Mouse (Mus musculus): ENCODE data around the gene Bves. TPM values are rescaled to one million over a fixed set of nuclear protein-coding genes. Genes with fewer than 3 reads are reported as not detected.

The Bves gene
- polyA plus RNA-seq, 1 experiment = 0.70 TPM

DNA sequence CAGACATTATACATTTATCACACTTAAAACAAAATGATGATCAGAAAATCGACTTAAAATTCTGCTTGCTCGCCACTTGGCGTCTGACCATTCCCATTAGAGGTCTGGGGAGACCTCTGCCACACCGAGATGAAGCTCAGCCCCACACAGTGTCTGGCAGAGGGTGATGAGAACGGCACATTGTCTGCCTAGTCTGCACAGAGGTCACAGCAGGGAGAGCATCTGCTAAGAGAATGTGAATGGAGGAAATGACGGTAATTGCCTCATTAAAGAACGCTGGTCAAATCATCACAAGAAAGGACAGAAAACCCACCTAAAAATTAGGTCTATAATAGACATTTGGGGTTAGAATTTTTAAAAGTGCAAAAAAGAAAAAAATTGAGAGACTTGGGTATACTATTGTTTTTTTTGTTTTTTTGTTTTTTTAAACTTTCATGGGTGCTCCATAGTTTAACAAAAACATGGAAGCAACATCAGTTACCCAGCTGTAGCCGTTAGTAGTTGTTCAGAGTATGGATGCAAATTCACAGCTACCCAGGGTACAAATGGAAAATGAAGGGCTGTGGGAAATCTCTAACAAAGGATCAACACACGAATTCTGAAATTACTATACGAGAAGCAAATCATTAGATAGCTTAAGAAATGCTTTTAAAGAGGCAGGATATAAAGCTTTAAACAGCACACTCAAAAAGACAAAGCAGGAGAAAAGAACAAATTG lies 75.2 kb downstream of the Bves start:
- no peak for TF ChIP-seq POLR2A (IDR thresholded peaks at IDR 0.05; ENCODE audit: control insufficient read depth, extremely low read depth, insufficient read depth, low read length, poor library complexity)
- TF ChIP-seq CTCF (IDR thresholded peaks at IDR 0.05; ENCODE audit: borderline replicate concordance, control insufficient read depth, extremely low read depth, insufficient read depth, low read length, poor library complexity) = no peak
- H3K27me3 ChIP-seq (ENCODE audit: control insufficient read depth, insufficient read depth, low read length) = no peaks in the 10 kb centered on the region
- no peak overlapping the region for H3K4me3 ChIP-seq (ENCODE audit: control insufficient read depth, insufficient read depth, low read length)
- WGBS = 89% methylated on average over 10 of the region's 10 CpGs
- H3K27ac ChIP-seq (ENCODE audit: control insufficient read depth, insufficient read depth, low read length) = no peak overlapping the region
- H3K4me1 ChIP-seq (replicated peaks; ENCODE audit: control insufficient read depth, insufficient read depth, low read length) = no peaks in the 10 kb centered on the region
- H3K36me3 ChIP-seq (ENCODE audit: control insufficient read depth, insufficient read depth, low read length) = no peaks in the 10 kb centered on the region
- no peak for DNase-seq

DNA sequence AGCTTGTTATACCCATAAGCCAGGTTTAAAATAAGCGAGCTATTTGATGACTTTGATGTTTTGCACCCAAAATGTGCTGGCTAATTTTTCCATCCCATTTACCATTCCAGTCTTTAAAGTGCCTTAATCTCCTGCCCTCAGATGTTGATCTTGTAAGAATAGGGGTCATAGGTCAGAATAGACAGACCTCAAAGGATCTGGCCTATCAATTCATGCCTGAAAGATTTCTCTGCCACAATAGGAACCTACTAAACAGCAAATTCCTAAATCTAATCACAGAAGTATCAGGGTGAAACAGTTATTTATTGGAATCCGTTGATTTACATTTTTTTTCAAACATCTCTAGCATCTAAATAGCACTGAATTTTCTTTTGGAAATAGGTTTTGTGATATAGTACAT lies 76.2 kb downstream of the Bves start:
- Histone ChIP-seq H3K27me3 (ENCODE audit: control insufficient read depth, insufficient read depth, low read length) (no peaks in the 10 kb centered on the region), H3K27ac (ENCODE audit: control insufficient read depth, insufficient read depth, low read length) (no peak overlapping the region), H3K4me1 (replicated peaks; ENCODE audit: control insufficient read depth, insufficient read depth, low read length) (no peaks in the 10 kb centered on the region), H3K36me3 (ENCODE audit: control insufficient read depth, insufficient read depth, low read length) (no peaks in the 10 kb centered on the region), H3K4me3 (ENCODE audit: control insufficient read depth, insufficient read depth, low read length) (no peak overlapping the region)
- no peak for TF ChIP-seq POLR2A (IDR thresholded peaks at IDR 0.05; ENCODE audit: control insufficient read depth, extremely low read depth, insufficient read depth, low read length, poor library complexity)
- TF ChIP-seq CTCF (IDR thresholded peaks at IDR 0.05; ENCODE audit: borderline replicate concordance, control insufficient read depth, extremely low read depth, insufficient read depth, low read length, poor library complexity) = no peak
- DNase-seq = no peak
- WGBS = 98% methylated on average over 2 of the region's 2 CpGs

DNA sequence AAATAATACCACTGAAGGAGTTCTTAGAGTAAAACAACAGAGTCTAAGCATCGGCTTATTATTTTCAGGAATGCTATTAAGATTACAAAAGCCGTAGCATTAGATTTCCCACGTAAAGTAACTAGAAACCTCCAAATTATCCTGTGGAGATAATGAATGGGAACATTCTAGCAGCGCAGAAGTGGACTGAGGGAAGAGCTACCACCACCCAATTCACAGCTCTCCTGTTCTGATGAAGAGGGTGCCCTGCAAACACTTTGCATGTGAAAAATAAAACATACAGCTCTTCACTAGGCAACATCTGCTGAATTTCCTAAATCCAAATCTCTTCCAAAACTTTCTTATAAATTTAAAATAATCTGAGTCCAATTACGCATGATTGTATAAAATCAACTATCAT lies 76.6 kb downstream of the Bves start:
- DNase-seq = no peak
- H3K4me1 ChIP-seq (replicated peaks; ENCODE audit: control insufficient read depth, insufficient read depth, low read length) = no peaks in the 10 kb centered on the region
- no peak overlapping the region for H3K4me3 ChIP-seq (ENCODE audit: control insufficient read depth, insufficient read depth, low read length)
- TF ChIP-seq CTCF (IDR thresholded peaks at IDR 0.05; ENCODE audit: borderline replicate concordance, control insufficient read depth, extremely low read depth, insufficient read depth, low read length, poor library complexity) (no peak), POLR2A (IDR thresholded peaks at IDR 0.05; ENCODE audit: control insufficient read depth, extremely low read depth, insufficient read depth, low read length, poor library complexity) (no peak)
- no peak overlapping the region for H3K27ac ChIP-seq (ENCODE audit: control insufficient read depth, insufficient read depth, low read length)
- H3K27me3 ChIP-seq (ENCODE audit: control insufficient read depth, insufficient read depth, low read length) = no peaks in the 10 kb centered on the region
- WGBS = 89% methylated on average over 5 of the region's 5 CpGs
- no peaks in the 10 kb centered on the region for H3K36me3 ChIP-seq (ENCODE audit: control insufficient read depth, insufficient read depth, low read length)

Other genes with a start within 250 kb of the Bves start
- gene Popdc3, start 157.7 kb upstream of the Bves start, polyA plus RNA-seq (2012; rRNA removed) = 0.10 and 0.50 TPM in 2 replicates
- 0.03 TPM in 1 of 2 replicates, not detected in the other for gene Lin28b, start 150.6 kb downstream of the Bves start, polyA plus RNA-seq (2012; rRNA removed)
- 10.3 and 15.5 TPM in 2 replicates for gene Hace1, start 242.1 kb downstream of the Bves start, polyA plus RNA-seq (2012; rRNA removed)